Mouse (Mus musculus) midbrain, postnatal 0 days (tissue): ENCODE measurements around the gene Xirp1. TPM values are rescaled to one million over a fixed set of nuclear protein-coding genes. Genes with fewer than 3 reads are reported as not detected.

Experiments used
- ATAC-seq: fragments of 200-750 bp; cut with Nextera tagmentation; 2 replicates; pipeline ENCODE4 v1.8.0; 2017; ENCODE audit warnings: moderate number of reproducible peaks, mild to moderate bottlenecking, moderate TSS enrichment, moderate library complexity; ENCODE audit not compliant: low FRiP score
- DNase-seq: peaks from one replicate; pipeline ENCODE4 v3.0.0-alpha.2; 2015; ENCODE audit warnings: low spot score
- H3K27ac ChIP-seq: fragments of 300-500 bp; sonication (generic); 2 replicates; pipeline ENCODE4 v1.5.1; 2014; ENCODE audit warnings: low read depth, mild to moderate bottlenecking, low read length, mixed read lengths
- H3K27me3 ChIP-seq: fragments of 300-500 bp; sonication (generic); 2 replicates; pipeline ENCODE4 v1.6.1; 2014; ENCODE audit warnings: low read length, control low read depth, mixed read lengths; ENCODE audit not compliant: insufficient read depth
- H3K36me3 ChIP-seq: fragments of 300-500 bp; sonication (generic); 2 replicates; pipeline ENCODE4 v1.6.1; 2014; ENCODE audit warnings: low read length, control low read depth, mixed read lengths; ENCODE audit not compliant: insufficient read depth
- H3K4me1 ChIP-seq: fragments of 300-500 bp; sonication (generic); 2 replicates; pipeline ENCODE4 v1.6.1; 2014; ENCODE audit warnings: mild to moderate bottlenecking, control low read depth, antibody characterized with exemption, low read length, mixed read lengths; ENCODE audit not compliant: insufficient read depth
- H3K4me2 ChIP-seq: fragments of 300-500 bp; sonication (generic); 2 replicates; pipeline ENCODE4 v1.6.1; 2014; ENCODE audit warnings: low read depth, mild to moderate bottlenecking, low read length, mixed read lengths; ENCODE audit not compliant: poor library complexity, severe bottlenecking
- H3K4me3 ChIP-seq: fragments of 300-500 bp; sonication (generic); 2 replicates; pipeline ENCODE4 v1.5.1; 2014; ENCODE audit warnings: low read depth, mild to moderate bottlenecking, low read length, moderate library complexity
- H3K9ac ChIP-seq: fragments of 300-500 bp; sonication (generic); replicated peaks from 2 replicates; pipeline ENCODE4 v1.6.1; 2014; ENCODE audit warnings: mild to moderate bottlenecking, low read length, moderate library complexity, mixed read lengths; ENCODE audit not compliant: poor library complexity, severe bottlenecking
- H3K9me3 ChIP-seq: fragments of 300-500 bp; sonication (generic); 2 replicates; pipeline ENCODE4 v1.6.1; 2016; ENCODE audit warnings: low read length, control low read depth
- CTCF ChIP-seq: IDR thresholded peaks from 2 replicates; pipeline ENCODE4 v1.5.1; 2016; ENCODE audit warnings: antibody characterized with exemption, mild to moderate bottlenecking
- WGBS: fragments of 180-500 bp; shearing (Covaris S2); extraction: QIAGEN DNeasy Blood & Tissue Kit; methylation state at CpG from one replicate; pipeline ENCODE4 v1.1.7; 2014; 5-methylcytosine and 5-hydroxymethylcytosine counted together
- polyA plus RNA-seq: library from polyadenylated mRNA; unstranded; fragments of >200 nt; fragmentation: Nextera tagmentation; extraction: Ambion mirVana; gene quantifications from 2 replicates; pipeline ENCODE4 v1.2.1, GENCODE M21; 2015
- total RNA-seq: library from RNA; depleted of rRNA; stranded (reverse); fragments of >200 nt; gene quantifications from 2 replicates; pipeline ENCODE4 v1.2.3, GENCODE M21; 2014

The Xirp1 gene
- total and polyA plus RNA-seq, 2 experiments from 2014 or later = 0.05 TPM; not detected in 1

DNA sequence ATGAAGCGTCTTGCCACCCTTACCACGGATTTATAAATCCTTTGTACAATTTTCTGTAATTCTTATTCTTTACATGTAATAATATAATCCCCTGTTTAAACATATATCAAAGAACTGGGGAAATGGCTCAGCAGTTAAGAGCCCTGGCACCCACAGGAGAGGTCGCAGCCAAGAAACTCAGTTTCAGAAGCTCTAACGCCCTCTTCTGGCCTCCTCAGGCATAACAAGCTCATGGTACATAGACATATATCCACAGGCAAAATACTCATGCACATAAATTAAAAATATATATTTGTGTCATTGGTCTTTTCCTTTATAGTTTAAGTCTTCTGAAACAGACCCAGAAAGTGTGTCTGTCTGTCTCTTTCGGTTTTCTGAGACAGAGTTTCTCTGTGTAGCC lies 48.8 kb downstream of the Xirp1 start:
- WGBS = 78% methylated on average over 5 of the region's 5 CpGs
- Histone ChIP-seq H3K9me3 (no peaks in the 10 kb centered on the region), H3K27me3 (no peaks in the 10 kb centered on the region), H3K9ac (no peak overlapping the region), H3K4me2 (no peak overlapping the region), H3K4me1 (no peaks in the 10 kb centered on the region), H3K36me3 (peaks cover 3% of the 10 kb centered on the region; the same call in 1 of the 2 replicates), H3K27ac (no peak overlapping the region), H3K4me3 (no peak overlapping the region)
- ATAC-seq = no peak
- no peak for DNase-seq
- 0 out of 2 replicates have a peak, but pooled peaks have one; percentile 16 for TF ChIP-seq CTCF

DNA sequence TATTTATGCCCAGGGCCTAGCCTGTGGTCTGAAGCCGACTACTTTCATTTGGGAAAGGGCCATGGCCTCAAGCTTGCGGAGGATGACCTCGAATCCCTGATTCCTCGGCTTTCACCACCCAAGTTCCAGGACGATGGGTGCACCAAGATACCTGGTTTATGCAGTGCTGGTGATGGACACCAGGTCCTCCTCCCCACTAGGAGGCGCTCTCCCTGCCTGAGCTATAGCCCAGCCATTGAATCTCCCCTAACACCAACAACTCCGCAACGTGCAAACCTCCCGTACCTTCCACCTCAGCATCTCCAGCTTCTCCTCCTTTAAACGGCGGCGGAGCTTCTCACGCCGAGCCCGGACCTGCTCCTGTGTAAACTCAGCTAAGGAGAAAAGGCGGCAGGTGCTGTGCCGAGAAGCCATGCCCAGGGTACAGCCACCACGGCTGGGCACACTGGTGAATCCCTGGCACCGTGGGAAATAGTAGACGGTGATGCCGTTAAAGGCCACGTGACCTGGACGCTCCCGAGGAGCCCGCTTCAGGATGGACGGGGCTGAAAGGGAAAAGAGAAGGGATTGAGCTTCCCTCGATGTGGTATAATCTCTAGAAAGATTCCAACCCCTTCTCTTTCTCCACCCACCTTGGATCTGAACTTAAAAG lies 49.4 kb downstream of the Xirp1 start:
- Histone ChIP-seq H3K4me3 (no peak overlapping the region), H3K9me3 (no peaks in the 10 kb centered on the region), H3K27me3 (no peaks in the 10 kb centered on the region), H3K4me2 (no peak overlapping the region), H3K27ac (no peak overlapping the region), H3K36me3 (peaks cover 3% of the 10 kb centered on the region; the same call in 1 of the 2 replicates), H3K4me1 (no peaks in the 10 kb centered on the region), H3K9ac (no peak overlapping the region)
- TF ChIP-seq CTCF = peak; percentile 45
- WGBS = 91% methylated on average over 27 of the region's 27 CpGs
- no peak for ATAC-seq
- DNase-seq = no peak

DNA sequence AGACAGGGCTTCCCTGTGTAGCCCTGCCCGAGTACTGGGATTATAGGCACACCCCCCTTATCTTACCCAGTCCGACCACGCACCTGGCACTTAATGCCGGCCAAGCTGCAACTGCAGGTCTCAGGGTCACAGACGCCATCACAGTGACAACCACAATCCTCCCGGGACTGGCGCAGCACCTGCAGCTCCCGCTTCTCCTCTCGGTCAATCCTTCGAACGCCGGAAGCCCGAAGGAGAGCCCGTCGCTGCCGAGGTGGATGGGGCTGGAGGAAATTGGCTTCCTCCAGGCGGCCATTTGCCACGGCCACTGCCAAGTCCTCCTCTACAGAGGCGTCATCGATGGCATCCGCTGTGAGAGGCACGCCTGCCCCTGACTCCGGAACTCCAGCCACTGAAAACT lies 50.1 kb downstream of the Xirp1 start:
- Histone ChIP-seq H3K27ac (no peak overlapping the region), H3K4me3 (no peak overlapping the region), H3K9ac (no peak overlapping the region), H3K36me3 (peaks cover 3% of the 10 kb centered on the region; the same call in 1 of the 2 replicates), H3K4me2 (no peak overlapping the region), H3K9me3 (no peaks in the 10 kb centered on the region), H3K4me1 (no peaks in the 10 kb centered on the region), H3K27me3 (no peaks in the 10 kb centered on the region)
- ATAC-seq = no peak
- no peak for TF ChIP-seq CTCF
- no peak for DNase-seq
- 90% methylated on average over 23 of the region's 23 CpGs for WGBS

DNA sequence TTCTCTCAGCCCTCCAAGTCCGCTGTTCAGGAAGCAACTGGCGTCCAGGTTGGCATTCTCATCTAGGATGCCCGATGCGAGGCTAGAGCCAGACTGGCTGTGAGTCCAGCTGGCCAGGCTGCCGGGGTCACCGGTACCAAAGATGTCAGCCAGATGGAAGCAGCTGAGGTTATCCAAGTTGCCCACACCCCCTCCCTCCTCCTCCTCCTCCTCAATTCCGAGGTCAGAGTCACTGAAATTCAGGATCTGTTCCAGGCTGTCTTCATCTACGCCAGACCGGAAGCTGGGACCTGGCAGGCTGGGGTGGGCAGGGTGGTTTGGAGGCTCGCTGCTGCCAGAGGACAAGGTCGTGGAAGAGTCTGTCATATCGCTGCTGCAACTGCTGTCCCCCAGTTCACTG lies 50.8 kb downstream of the Xirp1 start:
- 82% methylated on average over 12 of the region's 12 CpGs for WGBS
- TF ChIP-seq CTCF = no peak
- DNase-seq = peak; percentile 46

DNA sequence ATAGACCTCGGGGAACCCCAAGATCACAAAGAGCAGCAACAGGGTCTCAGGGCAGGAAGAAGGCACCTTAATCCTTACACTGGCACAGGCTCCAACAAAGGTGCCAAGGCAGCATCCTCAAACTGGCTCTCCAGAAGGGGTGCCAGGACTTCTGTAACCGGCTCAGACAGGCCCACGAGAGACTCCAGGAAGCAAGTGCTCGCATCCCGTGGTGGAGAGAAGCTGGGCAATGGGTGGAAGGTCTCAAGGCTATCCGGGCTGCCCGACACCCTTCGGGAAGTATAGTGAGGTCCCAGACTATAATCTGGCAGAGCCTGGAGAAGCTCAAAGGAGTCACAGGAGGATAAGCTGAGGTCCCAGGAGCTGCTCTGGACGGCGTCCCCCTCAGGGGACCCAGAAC lies 51.2 kb downstream of the Xirp1 start:
- Histone ChIP-seq H3K27ac (no peak overlapping the region), H3K4me2 (no peak overlapping the region), H3K4me3 (no peak overlapping the region), H3K36me3 (peaks cover 3% of the 10 kb centered on the region; the same call in 1 of the 2 replicates), H3K27me3 (no peaks in the 10 kb centered on the region), H3K9ac (no peak overlapping the region), H3K4me1 (no peaks in the 10 kb centered on the region), H3K9me3 (no peaks in the 10 kb centered on the region)
- DNase-seq (no peak), ATAC-seq (no peak)
- 92% methylated on average over 10 of the region's 10 CpGs for WGBS
- no peak for TF ChIP-seq CTCF

More for the DNA sequence above, 50.8 kb downstream of the Xirp1 start:
- Histone ChIP-seq H3K27me3 (no peaks in the 10 kb centered on the region), H3K4me3 (no peak overlapping the region), H3K4me1 (no peaks in the 10 kb centered on the region), H3K9me3 (no peaks in the 10 kb centered on the region), H3K9ac (no peak overlapping the region), H3K36me3 (peaks cover 3% of the 10 kb centered on the region; the same call in 1 of the 2 replicates), H3K4me2 (no peak overlapping the region), H3K27ac (no peak overlapping the region)
- no peak for ATAC-seq
